Mouse (Mus musculus) cerebral cortex, adult 2 months (tissue): ENCODE measurements around the gene BC030867.

Experiments used
- WGBS: fragments of 180-500 bp; shearing (Covaris S2); methylation state at CpG from one replicate; pipeline ENCODE4 v1.1.7; 2018; 5-methylcytosine and 5-hydroxymethylcytosine counted together

BC030867 gene

DNA sequence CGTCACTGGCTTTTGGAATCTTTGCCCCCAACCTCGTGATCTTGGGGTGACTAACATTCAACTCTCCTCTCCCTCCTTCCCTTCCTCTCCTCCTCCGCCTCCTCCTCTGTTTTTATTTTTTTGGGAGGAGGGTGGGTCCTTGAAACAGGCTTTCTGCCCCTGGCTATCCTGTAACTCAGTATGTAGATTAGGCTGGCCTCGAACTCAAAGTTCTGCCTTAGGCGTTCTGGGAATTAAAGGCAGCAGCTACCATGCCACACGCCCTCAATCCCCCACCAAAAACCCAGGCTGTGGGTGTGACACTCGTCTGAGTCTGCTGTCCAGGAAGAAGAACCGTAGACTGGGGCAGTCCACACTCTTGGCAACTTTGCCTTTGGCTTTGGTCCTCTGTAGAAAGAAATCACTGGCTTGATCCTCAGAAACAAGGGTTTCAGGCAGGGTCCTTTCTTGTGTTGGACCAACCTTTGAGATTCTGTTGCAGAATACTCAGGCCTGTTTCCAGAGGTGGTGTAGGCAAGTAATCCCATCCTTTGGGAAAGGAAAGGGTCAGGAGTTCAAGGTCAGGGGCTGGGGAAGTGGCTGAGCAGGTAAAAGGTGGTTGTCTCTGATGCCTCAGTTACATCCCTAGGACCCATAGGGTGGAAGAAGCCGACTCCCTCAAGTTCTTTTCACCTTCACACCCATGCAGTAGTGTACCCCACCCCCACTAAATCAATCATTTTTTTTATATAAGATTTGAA lies 839 bp downstream of the BC030867 start:
- WGBS, result 12% methylated on average over 9 of the region's 9 CpGs

DNA sequence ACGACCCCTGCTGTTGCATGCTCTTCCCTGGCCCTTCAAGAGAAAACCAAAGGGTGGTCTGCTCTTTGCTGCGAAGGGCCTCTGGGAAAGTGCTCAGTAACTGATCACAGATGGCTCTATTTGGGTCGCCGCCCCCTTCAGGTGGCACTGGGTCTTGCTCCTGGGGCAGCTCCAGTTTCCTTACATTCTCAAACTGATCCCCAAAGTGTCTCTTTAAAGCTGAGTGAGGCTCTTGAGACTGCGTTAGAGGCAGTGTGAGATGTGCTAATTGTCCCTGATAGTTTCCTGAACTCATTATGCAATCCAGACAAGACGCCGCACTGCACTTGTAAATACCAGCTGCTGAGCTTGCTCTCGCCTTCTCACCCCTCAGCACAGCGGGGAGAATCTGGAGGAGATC lies 8.8 kb downstream of the BC030867 start:
- 32% methylated on average over 9 of the region's 9 CpGs for WGBS

DNA sequence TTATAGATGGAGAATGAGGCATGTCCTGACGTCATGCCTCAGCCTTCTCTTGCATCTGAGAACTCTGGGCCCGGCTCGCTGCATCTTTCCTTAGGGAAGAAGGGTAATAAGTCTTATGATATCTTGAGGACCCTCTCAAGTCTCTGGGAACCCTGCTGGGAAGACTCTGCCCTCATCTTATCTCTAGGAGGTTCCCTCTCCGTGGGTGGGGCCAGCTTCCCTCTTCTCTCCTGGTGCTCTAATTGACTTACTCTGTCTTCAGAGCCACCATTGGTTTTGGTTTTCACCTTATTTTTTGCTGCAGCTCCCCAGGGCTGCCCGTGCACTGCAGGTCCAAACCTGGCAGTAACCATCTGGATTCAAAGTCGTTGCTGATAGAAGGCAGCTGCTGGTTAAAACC lies 9.4 kb downstream of the BC030867 start:
- WGBS, result 81% methylated on average over 6 of the region's 6 CpGs

DNA sequence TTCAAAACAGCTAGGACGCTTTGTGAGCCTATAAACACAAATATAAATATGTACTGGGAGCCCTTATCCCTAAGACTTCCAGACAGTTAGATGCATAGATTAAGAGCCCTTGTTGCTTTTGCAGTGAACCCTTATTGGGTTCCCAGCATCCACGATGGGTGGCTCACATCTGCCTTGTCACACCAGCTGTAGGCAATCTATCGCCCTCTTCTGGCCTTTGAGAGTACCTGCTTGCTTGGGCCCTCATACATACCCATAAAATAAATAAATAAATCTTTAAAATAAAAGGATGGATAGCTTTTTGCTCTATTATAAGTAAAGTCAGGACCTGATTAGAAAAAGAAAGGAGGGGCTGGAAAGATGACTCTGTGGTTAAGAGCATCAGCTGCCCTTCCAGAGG lies 9.8 kb downstream of the BC030867 start:
- 89% methylated on average over 3 of the region's 3 CpGs for WGBS

DNA sequence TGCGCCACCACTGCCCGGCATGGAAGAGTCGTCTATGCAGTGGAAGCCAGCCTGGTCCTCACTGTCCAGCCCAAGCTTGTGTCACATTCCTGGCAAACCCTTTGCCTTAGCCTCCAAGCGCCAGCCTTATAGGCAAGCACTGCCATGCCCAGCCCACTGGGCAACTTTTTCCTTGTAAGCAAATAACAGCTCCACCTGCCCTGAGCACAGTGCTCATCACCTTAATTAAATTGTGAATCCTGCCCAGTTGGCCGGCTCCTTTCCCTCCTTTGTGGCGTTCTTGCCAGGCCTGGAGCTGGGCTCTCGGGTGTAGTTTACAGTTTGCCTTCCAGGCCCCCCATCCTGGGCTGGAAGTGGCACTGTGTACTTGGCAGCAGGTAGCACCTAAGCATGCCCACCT lies 14.5 kb downstream of the BC030867 start:
- 95% methylated on average over 7 of the region's 7 CpGs for WGBS

DNA sequence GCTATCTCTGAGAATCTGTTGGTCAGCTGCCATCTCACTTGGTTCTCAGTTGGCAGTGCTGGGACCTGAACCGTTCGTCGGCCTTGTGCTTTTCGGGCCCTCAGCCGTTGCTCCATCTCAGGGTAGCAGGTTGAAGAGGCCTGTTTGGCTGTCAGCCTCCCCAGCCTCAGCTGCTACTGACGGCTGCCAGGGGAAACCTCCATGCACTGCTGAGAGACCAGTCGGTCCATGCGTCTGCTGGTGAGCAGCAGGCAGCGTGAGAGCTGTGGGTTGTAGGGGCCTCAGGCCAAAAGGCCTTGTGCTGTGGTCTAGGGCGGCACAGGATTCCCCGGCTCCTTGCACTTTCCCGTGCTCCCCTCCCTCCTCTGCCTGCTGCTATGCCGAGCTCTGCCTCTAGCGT lies 17.1 kb downstream of the BC030867 start:
- 82% methylated on average over 14 of the region's 14 CpGs for WGBS

DNA sequence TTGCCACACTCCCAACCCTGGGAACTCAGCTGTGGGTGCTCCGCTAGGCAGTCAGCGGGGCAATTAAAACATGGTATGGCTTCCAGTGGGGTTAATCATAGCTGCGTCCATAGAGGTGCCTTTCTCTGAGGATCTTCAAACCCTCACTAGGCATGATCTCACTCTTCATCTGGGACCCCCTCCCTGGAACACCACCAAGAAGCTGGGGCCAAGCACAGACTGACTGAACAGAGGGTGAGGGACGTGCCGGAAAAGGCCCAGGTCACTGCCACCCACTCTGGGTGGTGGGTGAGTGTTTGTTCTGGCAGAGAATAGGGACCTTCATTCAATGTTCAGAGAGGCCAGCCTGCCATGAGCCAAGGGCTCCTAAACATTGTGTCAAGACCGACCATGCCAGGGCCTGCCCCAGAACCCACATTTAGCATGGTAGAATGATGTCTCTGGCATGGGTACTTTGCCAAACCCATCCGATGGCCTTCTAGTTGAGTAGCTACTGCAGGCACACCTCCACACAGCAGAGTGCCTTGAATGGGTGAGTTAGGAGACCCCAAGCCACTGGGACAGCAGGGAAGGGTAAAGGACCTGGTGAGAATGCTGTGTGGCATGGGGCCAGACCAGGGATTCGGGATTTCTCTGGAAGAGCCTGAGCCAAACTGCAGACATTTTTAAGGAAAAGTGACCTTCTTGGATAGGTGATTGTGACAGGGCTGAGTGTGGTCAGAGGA lies 18.1 kb downstream of the BC030867 start:
- WGBS, result 77% methylated on average over 8 of the region's 8 CpGs

DNA sequence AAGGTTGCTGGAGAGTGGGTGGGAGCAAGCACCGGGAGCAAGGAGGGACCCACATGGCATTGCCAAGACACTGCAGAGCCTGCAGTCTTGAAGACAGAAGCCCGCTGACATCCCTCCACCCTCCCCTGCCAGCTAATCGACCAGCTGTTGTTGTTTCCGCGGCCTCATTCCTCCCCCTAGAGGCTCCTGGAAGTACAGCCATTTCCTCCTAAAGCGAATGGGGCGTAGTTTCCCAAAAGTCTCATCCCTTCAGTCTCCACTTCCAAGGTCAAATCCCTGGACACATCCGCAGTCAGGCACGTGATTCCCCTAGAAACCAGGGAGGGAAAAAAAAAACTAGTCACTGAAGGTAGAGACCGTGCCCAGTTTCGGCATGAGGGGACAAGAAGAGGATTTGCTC lies 18.8 kb downstream of the BC030867 start:
- 5% methylated on average over 11 of the region's 11 CpGs for WGBS

DNA sequence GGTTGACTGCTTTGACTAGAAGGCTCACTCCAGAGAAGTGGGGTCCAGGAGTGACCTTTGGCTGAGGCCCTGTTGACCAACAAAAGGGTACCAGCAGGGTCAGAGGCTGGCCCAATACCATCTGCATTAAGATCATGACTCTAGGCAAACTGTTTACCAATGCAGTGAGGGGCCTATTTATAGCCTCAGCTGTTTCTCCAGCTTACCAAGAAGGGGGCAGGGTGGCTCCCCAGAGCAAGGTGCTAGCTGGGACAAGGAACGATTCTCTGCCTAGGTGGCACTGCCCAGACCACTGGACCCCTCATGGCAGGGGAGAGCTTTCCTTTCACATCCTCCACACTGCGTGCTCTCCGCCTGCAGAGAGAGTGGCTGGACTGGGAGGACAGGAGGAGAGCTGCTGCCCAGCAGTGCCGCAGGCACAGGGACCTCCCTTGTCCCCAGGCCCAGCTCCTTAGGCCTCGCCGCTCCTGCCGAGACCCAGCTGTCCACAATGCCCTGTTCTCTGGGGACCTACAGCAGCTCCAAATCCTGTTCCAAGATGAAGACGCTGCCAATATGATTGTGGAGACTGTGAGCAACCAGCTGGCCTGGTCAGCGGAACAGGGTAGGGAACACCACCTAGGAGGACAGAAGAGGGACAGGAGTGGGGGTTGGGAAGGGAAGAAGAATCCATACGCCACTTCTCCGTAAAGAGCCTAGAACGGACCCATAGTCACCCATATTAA lies 20.0 kb downstream of the BC030867 start, which contains the start of gene Asb16:
Gene Asb16 (plus strand): TSS at position 224 of the 725 bp plus-strand sequence.
- WGBS, result 86% methylated on average over 12 of the region's 12 CpGs

DNA sequence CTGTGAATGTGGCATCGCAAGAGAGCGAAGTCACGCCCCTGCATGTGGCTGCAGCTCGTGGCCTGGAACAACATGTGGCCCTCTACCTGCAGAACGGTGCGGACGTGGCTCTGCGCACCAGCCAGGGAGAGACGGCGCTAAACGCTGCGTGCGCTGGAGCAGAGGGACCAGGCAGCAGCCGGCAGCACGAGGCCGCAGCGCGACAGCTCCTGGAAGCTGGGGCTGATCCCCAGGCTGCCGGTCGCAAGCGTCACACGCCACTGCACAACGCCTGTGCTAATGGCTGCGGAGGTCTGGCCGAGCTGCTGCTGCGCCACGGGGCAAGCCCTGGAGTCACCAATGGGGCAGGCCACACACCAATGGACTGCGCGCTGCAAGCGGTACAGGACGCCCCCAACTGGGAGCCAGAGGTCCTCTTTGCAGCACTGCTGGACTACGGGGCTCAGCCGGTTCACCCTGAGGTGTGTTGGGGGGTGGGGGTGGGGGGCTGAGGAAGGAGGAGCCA lies 27.8 kb downstream of the BC030867 start:
- 2% methylated on average over 33 of the region's 33 CpGs for WGBS

DNA sequence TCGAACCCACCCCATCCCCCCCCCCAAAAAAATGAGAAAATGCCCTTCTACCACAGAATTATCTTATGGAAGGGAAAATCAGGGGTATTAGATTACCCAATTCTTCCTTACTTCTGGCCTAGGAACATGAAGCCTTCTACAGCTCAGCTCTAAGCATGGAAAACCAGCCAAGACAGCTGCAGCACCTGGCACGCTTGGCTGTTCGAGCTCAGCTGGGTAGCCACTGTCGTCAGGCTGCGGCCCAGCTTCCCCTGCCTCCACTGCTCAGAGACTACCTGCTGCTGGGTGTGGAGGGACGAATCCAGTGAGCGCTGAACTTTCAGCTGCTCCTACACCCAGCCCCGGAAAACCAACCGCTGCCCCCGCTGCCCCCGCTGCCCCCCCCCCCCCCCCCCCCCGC lies 29.1 kb downstream of the BC030867 start:
- 60% methylated on average over 9 of the region's 12 CpGs for WGBS

DNA sequence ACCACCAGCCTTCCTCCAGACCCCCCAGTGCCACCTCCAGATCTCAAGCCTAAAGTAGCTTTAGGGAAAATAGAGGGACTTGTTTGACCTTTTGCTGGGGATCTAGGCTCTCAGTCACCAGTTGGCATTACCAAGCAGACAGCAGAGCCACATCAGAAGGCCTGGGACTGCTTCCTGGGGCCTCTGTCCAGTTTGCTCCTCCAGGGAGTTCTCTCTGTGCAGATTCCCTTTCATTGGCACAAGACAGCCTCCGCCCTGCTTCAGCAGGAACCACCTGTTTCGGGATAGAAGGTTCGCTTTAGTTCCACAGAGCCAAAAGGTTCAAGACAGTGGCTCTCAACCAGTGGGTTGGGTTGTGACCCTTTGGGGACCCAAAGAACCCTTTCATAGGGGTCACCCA lies 30.9 kb downstream of the BC030867 start:
- WGBS, result 97% methylated on average over 3 of the region's 3 CpGs

DNA sequence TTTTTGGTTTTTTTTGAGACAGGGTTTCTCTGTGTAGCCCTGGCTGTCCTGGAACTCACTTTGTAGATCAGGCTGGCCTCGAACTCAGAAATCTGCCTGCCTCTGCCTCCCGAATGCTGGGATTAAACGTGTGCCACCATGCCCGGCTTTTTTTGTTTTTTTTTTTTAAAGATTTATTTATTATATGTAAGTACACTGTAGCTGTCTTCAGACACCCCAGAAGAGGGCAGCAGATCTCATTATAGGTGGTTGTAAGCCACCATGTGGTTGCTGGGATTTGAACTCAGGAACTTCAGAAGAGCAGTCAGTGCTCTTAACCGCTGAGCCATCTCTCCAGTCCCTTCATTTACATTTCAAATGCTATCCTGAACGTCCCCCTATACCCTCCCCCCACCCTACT lies 31.6 kb downstream of the BC030867 start:
- WGBS, result 65% methylated on average over 6 of the region's 6 CpGs

DNA sequence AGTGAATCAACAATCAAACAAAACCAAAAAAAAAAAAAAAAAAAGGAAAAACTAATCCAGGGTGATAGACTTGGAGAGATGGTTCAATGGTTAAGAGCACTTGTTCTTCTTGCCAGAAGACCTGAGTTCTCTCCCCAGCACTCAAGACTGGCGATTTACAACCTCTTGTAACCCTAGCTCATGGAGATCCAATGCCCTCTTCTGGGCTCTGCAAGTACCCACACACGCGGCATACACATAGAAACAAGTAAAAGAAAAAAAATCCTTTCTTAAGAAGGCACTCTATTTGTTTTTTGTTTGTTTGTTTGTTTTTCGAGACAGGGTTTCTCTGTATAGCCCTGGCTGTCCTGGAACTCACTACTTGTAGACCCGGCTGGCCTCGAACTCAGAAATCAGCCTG lies 35.2 kb downstream of the BC030867 start:
- 85% methylated on average over 6 of the region's 6 CpGs for WGBS

DNA sequence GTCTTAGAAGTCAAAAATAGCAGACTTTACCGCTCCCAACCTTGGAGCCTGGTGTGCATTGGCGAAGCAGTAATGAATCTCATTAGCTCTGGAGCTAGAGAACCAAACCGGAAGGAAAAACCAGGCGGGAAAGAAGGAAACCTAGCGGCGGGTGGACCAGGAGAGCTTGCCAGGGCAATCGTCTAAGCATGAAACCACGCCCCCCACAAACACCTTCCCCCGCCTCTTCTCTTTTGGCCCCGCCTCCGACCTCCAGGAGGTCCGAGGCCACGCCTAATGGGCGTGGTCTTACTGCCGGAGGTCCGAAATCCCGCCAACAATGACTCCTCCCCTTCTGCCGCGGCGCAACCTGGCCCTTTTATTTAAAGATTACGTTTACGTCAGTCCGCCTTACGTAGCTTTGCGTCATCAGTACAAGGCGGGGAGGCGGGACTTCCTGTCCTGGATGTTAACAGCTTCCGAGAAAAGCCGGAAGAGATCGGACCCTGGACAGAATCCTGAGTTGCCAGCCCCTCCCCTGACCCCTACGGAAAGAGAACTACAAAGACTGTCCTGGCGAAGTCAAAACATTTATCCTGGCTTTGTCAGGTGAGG lies 35.9 kb downstream of the BC030867 start, which contains the start of gene Tmub2:
Gene Tmub2 (plus strand): TSS at position 431 of the 594 bp plus-strand sequence.
- WGBS, result under 1% methylated on average over 32 of the region's 32 CpGs

DNA sequence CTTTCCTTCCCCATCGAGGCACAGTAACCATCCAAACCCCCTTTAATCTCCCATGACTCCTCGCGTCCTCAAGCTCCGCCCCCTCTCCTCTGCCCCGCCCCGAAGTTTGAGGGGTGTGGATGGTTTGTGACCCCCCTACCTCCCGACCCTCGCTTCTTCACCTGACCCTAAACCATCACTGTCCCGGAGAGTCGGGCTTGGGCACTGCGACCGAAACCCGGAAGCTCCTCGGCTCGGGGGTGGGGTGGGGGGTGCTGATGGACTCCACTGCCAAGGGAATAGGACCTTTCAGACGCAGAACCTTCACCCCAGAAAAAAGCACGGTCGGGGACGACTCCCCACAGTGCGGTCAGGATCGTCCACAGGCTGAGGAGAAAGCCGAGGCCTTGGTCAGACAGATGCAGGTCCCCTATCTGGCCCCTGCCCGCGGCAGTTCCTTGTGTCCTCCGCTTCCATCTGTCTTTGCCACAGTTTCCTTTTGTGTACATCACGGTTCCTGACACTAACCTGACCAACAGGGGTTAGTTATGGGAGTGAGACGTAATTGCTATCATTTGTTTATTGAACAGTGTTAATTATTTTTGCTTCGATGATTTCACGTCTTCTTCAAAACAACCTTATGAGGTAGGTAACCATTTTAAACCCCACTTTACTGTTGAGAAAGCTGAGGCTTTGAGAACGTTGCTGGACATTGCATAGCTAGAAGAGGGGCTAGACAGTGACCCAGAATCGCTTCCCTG lies 36.6 kb downstream of the BC030867 start:
- 2% methylated on average over 31 of the region's 31 CpGs for WGBS

DNA sequence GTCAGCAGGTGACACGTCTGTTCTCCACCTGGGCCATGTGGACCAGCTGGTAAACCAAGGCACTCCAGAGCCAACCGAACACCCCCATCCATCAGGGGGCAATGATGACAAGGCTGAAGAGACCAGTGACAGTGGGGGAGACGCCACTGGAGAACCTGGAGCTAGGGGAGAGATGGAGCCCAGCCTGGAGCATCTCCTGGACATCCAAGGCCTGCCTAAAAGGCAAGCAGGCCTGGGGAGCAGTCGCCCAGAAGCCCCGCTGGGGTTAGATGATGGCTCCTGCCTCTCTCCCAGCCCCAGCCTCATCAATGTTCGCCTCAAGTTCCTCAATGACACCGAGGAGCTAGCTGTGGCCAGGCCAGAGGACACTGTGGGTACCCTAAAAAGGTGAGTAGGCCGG lies 38.8 kb downstream of the BC030867 start:
- WGBS, result 89% methylated on average over 8 of the region's 8 CpGs

DNA sequence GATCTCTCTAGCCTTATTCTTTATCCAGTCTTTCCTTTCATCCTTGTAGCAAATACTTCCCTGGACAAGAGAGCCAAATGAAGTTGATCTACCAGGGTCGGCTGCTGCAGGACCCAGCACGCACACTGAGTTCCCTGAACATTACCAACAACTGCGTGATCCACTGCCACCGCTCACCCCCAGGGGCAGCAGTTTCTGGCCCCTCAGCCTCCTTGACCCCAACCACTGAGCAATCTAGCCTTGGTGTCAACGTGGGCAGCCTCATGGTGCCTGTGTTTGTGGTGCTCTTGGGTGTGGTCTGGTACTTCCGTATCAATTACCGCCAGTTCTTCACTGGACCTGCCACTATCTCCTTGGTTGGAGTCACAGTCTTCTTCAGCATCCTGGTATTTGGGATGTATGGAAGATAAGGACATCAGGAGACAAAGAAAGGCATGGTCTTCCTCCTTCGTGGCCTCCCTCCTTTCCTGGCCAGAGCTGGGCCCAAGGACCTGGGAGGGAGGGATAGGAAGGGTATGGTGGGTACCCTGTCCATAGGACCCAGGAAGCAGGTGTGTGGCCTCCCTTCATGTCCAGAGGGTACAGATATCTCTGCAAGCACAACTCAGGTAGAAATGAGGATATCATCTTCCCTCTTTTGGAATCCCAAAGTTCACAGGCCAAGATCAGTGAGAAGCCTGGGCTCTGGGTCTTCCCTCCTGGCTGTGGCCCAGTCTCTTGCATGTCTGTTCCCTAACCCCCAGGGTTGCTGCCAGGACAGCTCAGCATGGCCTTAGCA lies 39.5 kb downstream of the BC030867 start:
- 83% methylated on average over 8 of the region's 8 CpGs for WGBS

DNA sequence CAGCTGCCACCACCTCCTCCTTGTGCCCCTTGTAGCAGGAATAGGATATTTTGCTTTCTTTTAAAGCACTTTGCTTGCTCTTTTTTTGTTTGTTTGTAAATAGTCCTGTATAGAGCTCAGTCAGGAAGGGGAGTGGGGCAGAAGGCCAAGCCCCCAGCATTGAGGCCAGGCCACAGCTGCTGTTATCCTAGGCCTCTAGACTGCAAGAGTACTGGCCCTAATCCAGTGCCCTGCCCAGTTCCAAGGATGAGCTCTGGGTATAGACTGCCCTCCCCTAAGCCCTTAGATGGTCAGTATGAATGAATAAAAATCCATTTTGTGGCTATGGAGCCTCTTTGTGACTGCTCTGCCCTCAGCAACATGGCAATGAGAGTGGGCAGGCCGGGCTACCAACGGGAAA lies 40.2 kb downstream of the BC030867 start:
- 47% methylated on average over 2 of the region's 2 CpGs for WGBS

DNA sequence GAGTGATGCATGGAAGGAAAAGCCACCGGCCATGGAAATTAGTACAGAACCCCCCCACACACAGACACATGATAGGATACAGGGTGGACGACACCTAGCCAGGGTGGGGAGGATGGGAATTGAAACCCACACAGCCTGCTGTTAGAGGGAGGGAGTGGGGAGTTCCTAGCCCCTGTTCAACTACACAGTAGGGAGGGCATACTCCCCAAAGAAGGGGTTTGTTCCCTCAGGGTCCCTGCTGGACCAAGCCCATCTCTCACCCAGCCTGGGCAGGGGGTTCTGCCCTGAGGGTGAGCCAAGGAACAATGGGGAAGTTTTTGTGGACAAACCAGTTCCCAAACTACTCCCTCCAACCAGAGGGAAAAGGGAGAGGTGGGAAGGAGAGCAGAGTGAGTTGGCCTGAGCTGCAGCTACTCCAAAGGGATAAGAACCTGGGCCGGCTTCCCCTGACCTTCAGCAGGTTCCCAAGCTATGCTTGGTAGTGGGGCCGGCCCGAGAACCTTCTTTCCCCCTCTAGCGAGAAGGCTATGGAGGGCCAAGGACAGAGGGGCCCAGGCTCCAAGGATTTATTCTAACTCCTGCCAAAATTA lies 40.9 kb downstream of the BC030867 start:
- WGBS, result 51% methylated on average over 6 of the region's 6 CpGs
